Mouse (Mus musculus): ENCODE results near the gene AI467606. TPM values are rescaled to one million over a fixed set of nuclear protein-coding genes. Genes with fewer than 3 reads are reported as not detected.

Gene AI467606
- total and polyA plus RNA-seq, 2 experiments: 0.28 to 1.2 TPM

DNA sequence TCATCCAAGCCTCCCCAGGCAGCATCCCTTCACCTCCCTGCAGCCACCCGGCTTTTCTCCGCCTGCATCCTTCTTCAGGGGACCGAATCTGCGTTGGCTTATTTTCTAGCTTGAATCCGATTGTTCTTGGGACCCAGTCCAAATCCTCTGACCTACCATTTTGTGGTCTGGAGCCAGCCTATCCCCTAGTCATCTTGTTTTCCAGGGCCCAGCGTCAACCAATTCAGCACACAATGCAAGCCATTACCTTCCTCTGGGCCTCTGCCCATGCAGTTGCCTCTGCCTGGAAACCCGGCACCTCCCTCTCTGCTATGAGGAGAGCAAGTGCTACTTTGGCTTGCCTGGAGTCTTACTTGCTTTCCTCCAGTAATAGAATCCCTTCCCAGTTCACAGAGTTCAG lies 14.4 kb downstream of the AI467606 start:
- Histone ChIP-seq H3K27me3 (ENCODE audit: control insufficient read depth, insufficient read depth, low read length) (no peaks in the 10 kb centered on the region), H3K79me2 (ENCODE audit: control insufficient read depth, insufficient read depth, low read length) (no peaks in the 10 kb centered on the region), H3K9ac (ENCODE audit: low read depth, low read length) (no peak overlapping the region), H3K36me3 (ENCODE audit: control insufficient read depth, insufficient read depth, low read length) (no peaks in the 10 kb centered on the region), H3K4me3 (ENCODE audit: insufficient read depth, low read depth, low read length) (no peak overlapping the region), H3K4me1 (ENCODE audit: control insufficient read depth, insufficient read depth, low read length) (no peaks in the 10 kb centered on the region), H3K27ac (replicated peaks; ENCODE audit: insufficient read depth, low read depth, low read length) (no peak overlapping the region)
- no peak for TF ChIP-seq POLR2A (IDR thresholded peaks at IDR 0.05; ENCODE audit: extremely low read depth, insufficient read depth, low read length)
- no peak for TF ChIP-seq CTCF (IDR thresholded peaks at IDR 0.05; ENCODE audit: low read depth, low read length)
- no peak for DNase-seq (ENCODE audit: extremely low read depth, low read depth, low spot score)
- WGBS: 50% methylated on average over 7 of the region's 7 CpGs

DNA sequence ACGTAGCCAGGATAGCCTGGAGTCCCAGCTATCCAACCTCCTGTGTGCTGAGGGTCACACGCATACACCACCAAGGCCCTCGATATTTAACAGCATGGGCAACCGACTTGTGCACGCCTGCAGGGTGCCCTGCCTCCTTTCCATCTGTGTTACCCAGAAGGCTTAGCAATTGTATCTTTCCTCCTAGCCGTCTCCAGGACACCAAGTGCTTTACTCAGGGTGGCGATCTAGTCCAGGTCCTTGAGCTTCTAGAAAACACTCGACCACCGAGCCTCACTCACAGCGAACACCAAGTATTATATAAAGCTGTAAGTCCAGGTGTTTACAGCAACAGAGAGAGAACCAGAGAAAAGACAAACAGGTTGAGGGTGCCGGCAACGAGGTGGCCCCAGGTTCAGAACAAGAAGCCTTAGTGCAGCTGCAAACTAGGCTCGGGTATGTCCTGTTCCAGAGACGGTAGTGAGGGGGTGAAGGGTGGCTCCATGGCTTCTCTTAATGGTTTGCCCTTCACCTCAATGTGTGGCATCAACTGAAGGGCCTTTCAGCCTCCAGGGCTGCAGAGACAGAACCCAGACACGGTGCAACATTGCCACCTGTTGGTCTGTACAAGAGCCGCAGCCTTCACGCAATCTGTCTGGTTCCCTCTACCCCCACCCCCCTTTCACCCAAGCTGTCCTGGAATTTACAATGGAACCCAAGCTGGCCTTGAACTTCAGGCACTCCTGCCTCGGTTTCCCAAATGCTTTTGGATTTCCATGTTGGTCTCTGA lies 19.3 kb downstream of the AI467606 start:
- Histone ChIP-seq H3K4me3 (ENCODE audit: insufficient read depth, low read depth, low read length) (no peak overlapping the region), H3K36me3 (ENCODE audit: control insufficient read depth, insufficient read depth, low read length) (no peaks in the 10 kb centered on the region), H3K27me3 (ENCODE audit: control insufficient read depth, insufficient read depth, low read length) (no peaks in the 10 kb centered on the region), H3K79me2 (ENCODE audit: control insufficient read depth, insufficient read depth, low read length) (no peaks in the 10 kb centered on the region), H3K27ac (replicated peaks; ENCODE audit: insufficient read depth, low read depth, low read length) (no peak overlapping the region), H3K4me1 (ENCODE audit: control insufficient read depth, insufficient read depth, low read length) (no peaks in the 10 kb centered on the region), H3K9ac (ENCODE audit: low read depth, low read length) (no peak overlapping the region)
- WGBS: 59% methylated on average over 18 of the region's 18 CpGs
- TF ChIP-seq POLR2A (IDR thresholded peaks at IDR 0.05; ENCODE audit: extremely low read depth, insufficient read depth, low read length) (no peak), CTCF (IDR thresholded peaks at IDR 0.05; ENCODE audit: low read depth, low read length) (peak; percentile 93)
- no peak for DNase-seq (ENCODE audit: extremely low read depth, low read depth, low spot score)

GRCm38 (mm10) chr7:127111461-127111860 lies 20.3 kb downstream of the AI467606 start:
- H3K79me2 ChIP-seq (ENCODE audit: control insufficient read depth, insufficient read depth, low read length): 0 out of 2 replicates have a peak, but pooled peaks cover 3% of the 10 kb centered on the region
- no peaks in the 10 kb centered on the region for H3K4me1 ChIP-seq (ENCODE audit: control insufficient read depth, insufficient read depth, low read length)

GRCm38 (mm10) chr7:127112251-127112841 lies 21.2 kb downstream of the AI467606 start:
- 87% methylated on average over 12 of the region's 12 CpGs for WGBS
- H3K4me1 ChIP-seq (ENCODE audit: control insufficient read depth, insufficient read depth, low read length): no peaks in the 10 kb centered on the region

More at GRCm38 (mm10) chr7:127111461-127111860, 20.3 kb downstream of the AI467606 start:
- H3K36me3 ChIP-seq (ENCODE audit: control insufficient read depth, insufficient read depth, low read length): no peaks in the 10 kb centered on the region
- no peak overlapping the region for H3K4me3 ChIP-seq (ENCODE audit: insufficient read depth, low read depth, low read length)
- 51% methylated on average over 6 of the region's 6 CpGs for WGBS
- peak; percentile 44 for DNase-seq (ENCODE audit: extremely low read depth, low read depth, low spot score)
- H3K9ac ChIP-seq (ENCODE audit: low read depth, low read length): no peak overlapping the region
- H3K27me3 ChIP-seq (ENCODE audit: control insufficient read depth, insufficient read depth, low read length): no peaks in the 10 kb centered on the region
- H3K27ac ChIP-seq (replicated peaks; ENCODE audit: insufficient read depth, low read depth, low read length): no peak overlapping the region
- TF ChIP-seq POLR2A (IDR thresholded peaks at IDR 0.05; ENCODE audit: extremely low read depth, insufficient read depth, low read length) (no peak), CTCF (IDR thresholded peaks at IDR 0.05; ENCODE audit: low read depth, low read length) (peak; percentile 92)

GRCm38 (mm10) chr7:127112921-127113597 lies 21.9 kb downstream of the AI467606 start:
- Histone ChIP-seq H3K4me3 (ENCODE audit: insufficient read depth, low read depth, low read length) (no peak overlapping the region), H3K36me3 (ENCODE audit: control insufficient read depth, insufficient read depth, low read length) (no peaks in the 10 kb centered on the region), H3K79me2 (ENCODE audit: control insufficient read depth, insufficient read depth, low read length) (0 out of 2 replicates have a peak, but pooled peaks cover 3% of the 10 kb centered on the region), H3K27me3 (ENCODE audit: control insufficient read depth, insufficient read depth, low read length) (no peaks in the 10 kb centered on the region), H3K27ac (replicated peaks; ENCODE audit: insufficient read depth, low read depth, low read length) (no peak overlapping the region; the same call in 1 of the 2 replicates), H3K9ac (ENCODE audit: low read depth, low read length) (no peak overlapping the region), H3K4me1 (ENCODE audit: control insufficient read depth, insufficient read depth, low read length) (peaks cover 2% of the 10 kb centered on the region; the same call in 1 of the 2 replicates)
- WGBS: 56% methylated on average over 9 of the region's 9 CpGs
- DNase-seq (ENCODE audit: extremely low read depth, low read depth, low spot score): no peak
- TF ChIP-seq CTCF (IDR thresholded peaks at IDR 0.05; ENCODE audit: low read depth, low read length) (no peak), POLR2A (IDR thresholded peaks at IDR 0.05; ENCODE audit: extremely low read depth, insufficient read depth, low read length) (no peak)

More at GRCm38 (mm10) chr7:127112251-127112841, 21.2 kb downstream of the AI467606 start:
- TF ChIP-seq POLR2A (IDR thresholded peaks at IDR 0.05; ENCODE audit: extremely low read depth, insufficient read depth, low read length): no peak
- TF ChIP-seq CTCF (IDR thresholded peaks at IDR 0.05; ENCODE audit: low read depth, low read length): no peak
- H3K36me3 ChIP-seq (ENCODE audit: control insufficient read depth, insufficient read depth, low read length): no peaks in the 10 kb centered on the region
- H3K9ac ChIP-seq (ENCODE audit: low read depth, low read length): no peak overlapping the region
- no peak for DNase-seq (ENCODE audit: extremely low read depth, low read depth, low spot score)
- H3K27ac ChIP-seq (replicated peaks; ENCODE audit: insufficient read depth, low read depth, low read length): no peak overlapping the region
- no peak overlapping the region for H3K4me3 ChIP-seq (ENCODE audit: insufficient read depth, low read depth, low read length)
- H3K79me2 ChIP-seq (ENCODE audit: control insufficient read depth, insufficient read depth, low read length): 0 out of 2 replicates have a peak, but pooled peaks cover 3% of the 10 kb centered on the region
- H3K27me3 ChIP-seq (ENCODE audit: control insufficient read depth, insufficient read depth, low read length): no peaks in the 10 kb centered on the region

All from liver, adult 2 months (tissue).